Mouse (Mus musculus): ENCODE measurements at regions not wholly inside any gene's neighbourhood (a gene's known extent, or its start where the extent isn't known, plus 50 kb on each side); places are given as distances from the start of the nearest gene placed in this dataset.
A peak's percentile ranks its signal among the peaks of the same experiment; 100 is the strongest.

DNA sequence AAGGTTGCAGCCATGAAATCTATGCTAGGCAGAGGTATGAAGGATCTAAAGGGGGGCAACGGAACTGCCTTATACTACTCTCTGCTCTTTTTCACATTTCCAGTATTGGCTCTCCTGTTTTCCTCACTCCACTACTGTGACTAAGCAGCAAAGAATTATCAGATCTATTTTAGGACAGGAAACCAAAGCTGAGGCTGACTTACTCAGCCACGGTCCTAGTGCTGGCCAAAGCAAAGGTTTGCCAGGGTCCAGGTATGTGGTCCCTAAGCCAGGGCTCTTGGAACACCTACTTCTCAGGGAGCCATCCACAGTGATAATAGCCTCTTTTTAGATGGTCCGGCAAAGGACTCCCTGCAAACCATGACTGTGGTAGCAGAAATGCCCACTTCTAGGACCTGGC lies 195.6 kb upstream of the Gm21798 start:
- no peak for TF ChIP-seq EP300 (IDR thresholded peaks at IDR 0.05; ENCODE audit: low read depth)
- no peak for TF ChIP-seq CTCF (IDR thresholded peaks at IDR 0.05; ENCODE audit: low read depth)
- H3K4me2 ChIP-seq (ENCODE audit: low read depth, low read length): no peak overlapping the region
- no peak overlapping the region for H3K9ac ChIP-seq (replicated peaks; ENCODE audit: low read depth, low read length)
- no peak for ATAC-seq (ENCODE audit: insufficient read depth, low read depth)
- H3K27me3 ChIP-seq (ENCODE audit: control insufficient read depth, insufficient read depth, low read length): 0 out of 2 replicates have a peak, but pooled peaks cover 2% of the 10 kb centered on the region
- no peaks in the 10 kb centered on the region for H3K36me3 ChIP-seq (replicated peaks; ENCODE audit: control insufficient read depth, insufficient read depth, low read length)
- DNase-seq (ENCODE audit: low spot score): no peak
- H3K27ac ChIP-seq (ENCODE audit: low read depth): no peak overlapping the region
- no peaks in the 10 kb centered on the region for H3K9me3 ChIP-seq (replicated peaks; ENCODE audit: control insufficient read depth, low read length)
- H3K4me3 ChIP-seq (ENCODE audit: low read depth, low read length): no peak overlapping the region
- WGBS: 34% methylated on average over 3 of the region's 3 CpGs
- H3K4me1 ChIP-seq (ENCODE audit: control insufficient read depth, insufficient read depth): no peaks in the 10 kb centered on the region

DNA sequence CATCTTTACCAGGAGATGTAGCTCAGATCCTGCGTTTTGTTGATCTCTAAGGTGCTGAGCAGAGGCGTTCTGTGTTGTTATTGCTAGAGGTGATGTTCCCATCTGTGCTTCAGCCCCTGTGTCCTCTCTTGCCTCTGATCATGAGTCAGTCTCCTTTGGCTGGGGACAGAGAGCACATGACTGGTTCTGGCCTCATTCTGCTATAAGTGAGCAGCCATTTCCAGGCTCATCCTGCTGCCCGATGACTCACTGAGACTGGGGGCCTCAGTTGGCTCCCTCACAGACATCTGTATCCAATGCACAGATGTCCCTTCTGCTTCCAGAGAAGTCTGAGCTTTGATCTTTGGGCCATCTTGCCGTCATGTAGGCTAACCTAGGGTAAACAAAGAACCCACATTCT lies 194.9 kb upstream of the Gm21798 start:
- no peak overlapping the region for H3K4me2 ChIP-seq (ENCODE audit: low read depth, low read length)
- H3K9ac ChIP-seq (replicated peaks; ENCODE audit: low read depth, low read length): no peak overlapping the region
- 57% methylated on average over 4 of the region's 4 CpGs for WGBS
- TF ChIP-seq CTCF (IDR thresholded peaks at IDR 0.05; ENCODE audit: low read depth) (no peak), EP300 (IDR thresholded peaks at IDR 0.05; ENCODE audit: low read depth) (no peak)
- 0 out of 2 replicates have a peak, but pooled peaks cover 2% of the 10 kb centered on the region for H3K27me3 ChIP-seq (ENCODE audit: control insufficient read depth, insufficient read depth, low read length)
- ATAC-seq (ENCODE audit: insufficient read depth, low read depth): peak; percentile 30; the same call in 1 of the 2 replicates
- H3K9me3 ChIP-seq (replicated peaks; ENCODE audit: control insufficient read depth, low read length): no peaks in the 10 kb centered on the region
- no peaks in the 10 kb centered on the region for H3K36me3 ChIP-seq (replicated peaks; ENCODE audit: control insufficient read depth, insufficient read depth, low read length)
- no peak overlapping the region for H3K4me3 ChIP-seq (ENCODE audit: low read depth, low read length)
- peak; percentile 41 for DNase-seq (ENCODE audit: low spot score)
- no peaks in the 10 kb centered on the region for H3K4me1 ChIP-seq (ENCODE audit: control insufficient read depth, insufficient read depth)
- H3K27ac ChIP-seq (ENCODE audit: low read depth): no peak overlapping the region

DNA sequence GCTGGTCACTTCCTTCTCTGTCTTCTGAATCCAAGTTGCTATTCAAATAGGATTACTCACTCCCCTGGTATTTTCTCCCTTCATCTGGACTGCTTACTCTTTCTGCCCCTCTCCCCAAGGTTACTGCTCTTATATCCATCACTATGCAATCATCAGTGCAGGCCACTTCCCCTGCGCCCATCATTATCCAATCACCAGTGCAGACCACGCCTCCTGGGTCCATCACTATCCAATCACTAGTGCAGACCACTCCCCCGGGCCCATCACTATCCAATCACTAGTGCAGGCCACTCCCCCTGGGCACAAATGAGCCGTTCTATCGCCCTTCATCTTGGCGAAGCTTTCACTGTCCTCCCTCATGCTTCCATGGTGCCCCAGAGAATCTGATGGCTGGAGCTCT lies 191.1 kb upstream of the Gm21798 start:
- no peak for TF ChIP-seq EP300 (IDR thresholded peaks at IDR 0.05; ENCODE audit: low read depth)
- TF ChIP-seq CTCF (IDR thresholded peaks at IDR 0.05; ENCODE audit: low read depth): no peak
- Histone ChIP-seq H3K27ac (ENCODE audit: low read depth) (no peak overlapping the region), H3K4me1 (ENCODE audit: control insufficient read depth, insufficient read depth) (no peaks in the 10 kb centered on the region), H3K4me3 (ENCODE audit: low read depth, low read length) (no peak overlapping the region), H3K36me3 (replicated peaks; ENCODE audit: control insufficient read depth, insufficient read depth, low read length) (no peaks in the 10 kb centered on the region), H3K9ac (replicated peaks; ENCODE audit: low read depth, low read length) (no peak overlapping the region), H3K9me3 (replicated peaks; ENCODE audit: control insufficient read depth, low read length) (no peaks in the 10 kb centered on the region), H3K4me2 (ENCODE audit: low read depth, low read length) (no peak overlapping the region), H3K27me3 (ENCODE audit: control insufficient read depth, insufficient read depth, low read length) (0 out of 2 replicates have a peak, but pooled peaks cover 6% of the 10 kb centered on the region)
- DNase-seq (ENCODE audit: low spot score) (no peak), ATAC-seq (ENCODE audit: insufficient read depth, low read depth) (peak; percentile 33; the same call in 1 of the 2 replicates)
- WGBS: 80% methylated on average over 6 of the region's 6 CpGs

DNA sequence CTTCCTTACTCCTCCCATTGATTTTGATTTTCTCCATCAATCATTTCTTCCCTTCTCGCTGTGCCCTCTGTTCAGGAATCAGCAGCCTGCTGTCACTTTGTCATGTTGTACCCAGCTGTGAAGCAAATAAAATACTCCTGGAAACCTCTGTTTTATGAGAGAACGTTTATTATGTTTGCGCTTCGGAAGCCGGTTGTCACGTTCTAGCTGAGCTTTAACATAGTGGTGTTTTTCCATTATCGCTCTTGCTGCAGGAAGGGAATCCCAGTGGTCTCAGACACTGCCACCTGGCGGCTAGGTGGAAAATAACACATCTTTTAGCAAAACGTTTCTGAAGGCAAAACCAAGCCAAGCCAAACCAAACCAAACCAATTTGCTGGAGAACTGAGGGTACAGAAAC lies 190.2 kb upstream of the Gm21798 start:
- TF ChIP-seq EP300 (IDR thresholded peaks at IDR 0.05; ENCODE audit: low read depth): no peak
- peak; percentile 86 for TF ChIP-seq CTCF (IDR thresholded peaks at IDR 0.05; ENCODE audit: low read depth)

More for the DNA sequence above, 190.2 kb upstream of the Gm21798 start:
- DNase-seq (ENCODE audit: low spot score): peak; percentile 74
- ATAC-seq (ENCODE audit: insufficient read depth, low read depth): no peak
- Histone ChIP-seq H3K36me3 (replicated peaks; ENCODE audit: control insufficient read depth, insufficient read depth, low read length) (no peaks in the 10 kb centered on the region), H3K27me3 (ENCODE audit: control insufficient read depth, insufficient read depth, low read length) (0 out of 2 replicates have a peak, but pooled peaks cover 6% of the 10 kb centered on the region), H3K4me2 (ENCODE audit: low read depth, low read length) (no peak overlapping the region), H3K4me1 (ENCODE audit: control insufficient read depth, insufficient read depth) (no peaks in the 10 kb centered on the region), H3K9me3 (replicated peaks; ENCODE audit: control insufficient read depth, low read length) (no peaks in the 10 kb centered on the region), H3K27ac (ENCODE audit: low read depth) (no peak overlapping the region), H3K4me3 (ENCODE audit: low read depth, low read length) (no peak overlapping the region), H3K9ac (replicated peaks; ENCODE audit: low read depth, low read length) (no peak overlapping the region)
- 17% methylated on average over 9 of the region's 9 CpGs for WGBS
